Mouse (Mus musculus): ENCODE measurements around the gene Tmem267. TPM values are rescaled to one million over a fixed set of nuclear protein-coding genes. Genes with fewer than 3 reads are reported as not detected.

Tmem267 gene
- 6.5 and 9.2 TPM in 2 replicates for polyA plus RNA-seq (2012; rRNA removed)

GRCm38 (mm10) chr13:119487880-119488580, at the start of gene Tmem267, which contains the start of gene 3110070M22Rik:
Gene Tmem267 (plus strand): TSS chr13:119488039.
Gene 3110070M22Rik (minus strand): TSS chr13:119488383.

GRCm38 (mm10) chr13:119462596-119463560, 25.0 kb upstream of the Tmem267 start, which contains the start of gene 4833420G17Rik:
Gene 4833420G17Rik (plus strand): TSS chr13:119462768.

GRCm38 (mm10) chr13:119623634-119624033, 135.8 kb downstream of the Tmem267 start, which contains the start of gene Ccl28:
Gene Ccl28 (plus strand): TSS chr13:119623819.

Other genes starting within 250 kb of the Tmem267 start
- gene Paip1, start 59.4 kb upstream of the Tmem267 start, polyA plus RNA-seq (2012; rRNA removed) = 9.3 and 11.8 TPM in 2 replicates
- gene 4833420G17Rik, start 25.3 kb upstream of the Tmem267 start, polyA plus RNA-seq (2012; rRNA removed) = 19.2 and 25.4 TPM in 2 replicates
- 0.16 and 0.24 TPM in 2 replicates for gene 3110070M22Rik, start 344 bp downstream of the Tmem267 start, polyA plus RNA-seq (2012; rRNA removed)
- 0.11 and 0.20 TPM in 2 replicates for gene Ccl28, start 135.8 kb downstream of the Tmem267 start, polyA plus RNA-seq (2012; rRNA removed)
- gene Hmgcs1, start 202.3 kb downstream of the Tmem267 start, polyA plus RNA-seq (2012; rRNA removed) = 83.3 and 102 TPM in 2 replicates